Mouse (Mus musculus): Measurements from ENCODE around the gene Oosp1.

DNA sequence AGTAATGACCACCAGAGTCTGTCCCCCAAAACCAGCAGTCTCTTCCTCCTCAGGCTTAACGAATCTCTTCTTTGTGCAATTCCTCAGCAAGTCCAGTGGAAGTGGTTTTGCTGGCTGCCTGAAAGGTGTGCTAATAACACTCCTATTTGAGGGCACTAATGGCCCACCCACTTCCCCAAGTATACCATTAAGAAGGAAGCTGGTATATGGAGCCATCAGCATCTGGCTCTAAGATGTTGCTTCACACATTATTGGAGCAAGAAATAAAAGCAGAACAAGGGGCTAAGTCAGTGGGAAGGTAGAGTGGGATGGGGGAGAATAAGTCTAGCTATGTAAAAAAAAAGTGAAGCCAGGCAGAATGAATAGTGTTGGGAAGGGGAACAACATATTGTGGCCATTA lies 50.2 kb downstream of the Oosp1 start, which contains the start of gene Ms4a3:
- TF ChIP-seq POLR2A (IDR thresholded peaks at IDR 0.05; ENCODE audit: insufficient read depth, low read length) (no peak), CTCF (IDR thresholded peaks at IDR 0.05; ENCODE audit: low read depth, low read length) (no peak), EP300 (IDR thresholded peaks at IDR 0.05; ENCODE audit: insufficient read depth, low read depth, low read length) (no peak)

All from ES-Bruce4 (cell line).